Mouse (Mus musculus) lung, postnatal 0 days (tissue): ENCODE measurements at regions not wholly inside any gene's neighbourhood (a gene's known extent, or its start where the extent isn't known, plus 50 kb on each side); places are given as distances from the start of the nearest gene placed in this dataset.

Source experiments
- ATAC-seq: fragments of 200-750 bp; cut with Nextera tagmentation; 2 replicates; pipeline ENCODE4 v1.8.0; 2017; ENCODE audit warnings: moderate library complexity
- DNase-seq: peaks from one replicate; pipeline ENCODE4 v3.0.0-alpha.2; 2016; ENCODE audit warnings: low spot score
- H3K27ac ChIP-seq: fragments of 300-500 bp; sonication (generic); 2 replicates; pipeline ENCODE4 v1.5.1; 2014; ENCODE audit warnings: antibody characterized with exemption, mild to moderate bottlenecking, low read length, mixed read lengths
- H3K27me3 ChIP-seq: fragments of 300-500 bp; sonication (generic); replicated peaks from 2 replicates; pipeline ENCODE4 v1.6.1; 2014; ENCODE audit warnings: low read length, mixed read lengths; ENCODE audit not compliant: insufficient read depth
- H3K36me3 ChIP-seq: fragments of 300-500 bp; sonication (generic); 2 replicates; pipeline ENCODE4 v1.6.1; 2014; ENCODE audit warnings: low read length, mixed read lengths; ENCODE audit not compliant: insufficient read depth
- H3K4me1 ChIP-seq: fragments of 300-500 bp; sonication (generic); 2 replicates; pipeline ENCODE4 v1.6.1; 2014; ENCODE audit warnings: antibody characterized with exemption, low read depth, low read length, mixed read lengths; ENCODE audit not compliant: insufficient read depth
- H3K4me2 ChIP-seq: fragments of 300-500 bp; sonication (generic); replicated peaks from 2 replicates; pipeline ENCODE4 v1.6.1; 2014; ENCODE audit warnings: low read depth, mild to moderate bottlenecking, low read length, moderate library complexity, mixed read lengths
- H3K4me3 ChIP-seq: fragments of 300-500 bp; sonication (generic); 2 replicates; pipeline ENCODE4 v1.5.1; 2014; ENCODE audit warnings: low read depth, low read length
- H3K9ac ChIP-seq: fragments of 300-500 bp; sonication (generic); replicated peaks from 2 replicates; pipeline ENCODE4 v1.6.1; 2014; ENCODE audit warnings: low read depth, mild to moderate bottlenecking
- H3K9me3 ChIP-seq: fragments of 300-500 bp; sonication (generic); 2 replicates; pipeline ENCODE4 v1.6.1; 2016; ENCODE audit warnings: low read length, mixed read lengths
- CTCF ChIP-seq: IDR thresholded peaks from 2 replicates; pipeline ENCODE4 v1.5.1; 2016; ENCODE audit warnings: antibody characterized with exemption, mild to moderate bottlenecking
- EP300 ChIP-seq: IDR thresholded peaks from 2 replicates; pipeline ENCODE4 v1.6.1; 2016; ENCODE audit warnings: antibody characterized with exemption, mild to moderate bottlenecking, control low read depth
- WGBS: fragments of 180-500 bp; shearing (Covaris S2); extraction: QIAGEN DNeasy Blood & Tissue Kit; methylation state at CpG from one replicate; pipeline ENCODE4 v1.1.7; 2014; 5-methylcytosine and 5-hydroxymethylcytosine counted together

GRCm38 (mm10) chr1:164652244-164652643 lies 144.2 kb upstream of the Dpt start:
- H3K36me3 ChIP-seq, result no peaks in the 10 kb centered on the region
- H3K4me1 ChIP-seq, result no peaks in the 10 kb centered on the region
- no peak overlapping the region for H3K27ac ChIP-seq
- 80% methylated on average over 1 of the region's 1 CpGs for WGBS
- DNase-seq, result no peak
- H3K4me2 ChIP-seq, result no peak overlapping the region
- H3K9me3 ChIP-seq, result no peaks in the 10 kb centered on the region
- H3K9ac ChIP-seq, result no peak overlapping the region
- H3K4me3 ChIP-seq, result no peak overlapping the region
- no peaks in the 10 kb centered on the region for H3K27me3 ChIP-seq
- TF ChIP-seq EP300, result no peak
- TF ChIP-seq CTCF, result no peak
- no peak for ATAC-seq

DNA sequence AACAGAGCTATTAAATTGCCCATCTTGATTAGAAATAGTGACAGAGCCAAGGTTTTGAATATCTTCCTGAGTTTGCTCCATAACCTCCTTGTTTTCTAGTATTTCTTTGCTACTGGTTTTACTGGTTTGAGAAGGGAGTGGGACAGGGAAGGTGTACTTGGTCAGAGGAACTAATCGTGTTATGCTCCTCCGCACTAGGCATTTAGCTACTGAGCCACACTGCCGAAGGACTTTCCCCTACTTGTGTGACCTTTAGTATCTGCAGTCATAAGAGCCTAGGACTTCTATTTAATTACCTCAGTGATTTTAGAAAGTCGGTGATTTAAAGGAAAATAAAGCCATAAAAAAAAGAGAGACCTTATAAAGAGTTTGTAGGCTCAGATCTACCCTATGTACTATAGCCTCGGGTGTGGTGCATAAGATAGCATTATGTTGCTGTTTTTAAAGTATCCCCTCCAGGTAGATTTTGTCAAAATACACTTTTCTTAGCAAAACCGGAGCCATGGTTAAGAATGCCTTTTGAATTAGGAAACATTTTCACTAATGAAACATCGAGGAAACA lies 158.5 kb upstream of the Dpt start:
- DNase-seq (no peak), ATAC-seq (no peak)
- no peaks in the 10 kb centered on the region for H3K36me3 ChIP-seq
- WGBS, result 81% methylated on average over 7 of the region's 7 CpGs
- no peak for TF ChIP-seq CTCF
- no peak for TF ChIP-seq EP300
- H3K4me1 ChIP-seq, result no peaks in the 10 kb centered on the region
- H3K27ac ChIP-seq, result no peak overlapping the region
- no peaks in the 10 kb centered on the region for H3K27me3 ChIP-seq
- H3K4me2 ChIP-seq, result no peak overlapping the region
- H3K4me3 ChIP-seq, result no peak overlapping the region
- H3K9me3 ChIP-seq, result no peaks in the 10 kb centered on the region
- no peak overlapping the region for H3K9ac ChIP-seq

DNA sequence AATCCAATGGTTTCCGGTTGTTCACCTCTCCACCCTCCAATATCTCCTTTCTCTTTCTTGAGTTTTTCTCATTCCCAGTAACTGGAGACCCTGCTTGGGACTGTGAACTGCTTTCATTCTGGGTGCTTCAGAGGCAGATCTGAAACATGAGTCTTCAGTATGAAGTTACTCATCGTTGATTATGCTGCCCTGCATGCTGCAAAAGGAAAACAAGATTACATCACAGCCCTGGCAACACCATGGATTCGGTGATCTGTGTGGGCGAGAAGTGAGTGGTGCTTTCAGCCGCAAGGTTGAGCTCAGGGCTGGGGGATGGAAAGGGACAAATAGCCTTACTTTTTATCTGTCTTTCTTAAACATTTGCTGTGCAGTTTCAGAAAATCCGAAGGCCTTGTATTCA lies 164.8 kb upstream of the Dpt start:
- H3K9me3 ChIP-seq, result no peaks in the 10 kb centered on the region
- WGBS, result 69% methylated on average over 6 of the region's 6 CpGs
- no peaks in the 10 kb centered on the region for H3K4me1 ChIP-seq
- ATAC-seq (no peak), DNase-seq (no peak)
- H3K9ac ChIP-seq, result no peak overlapping the region
- no peak overlapping the region for H3K27ac ChIP-seq
- no peaks in the 10 kb centered on the region for H3K36me3 ChIP-seq
- TF ChIP-seq EP300 (no peak), CTCF (no peak)
- H3K4me3 ChIP-seq, result no peak overlapping the region
- no peaks in the 10 kb centered on the region for H3K27me3 ChIP-seq
- no peak overlapping the region for H3K4me2 ChIP-seq

GRCm38 (mm10) chr1:164628840-164629239 lies 167.6 kb upstream of the Dpt start:
- DNase-seq, result peak; percentile 26

GRCm38 (mm10) chr1:164622946-164623345 lies 164.8 kb upstream of the Atp1b1 start:
- H3K4me1 ChIP-seq, result no peaks in the 10 kb centered on the region
- H3K27ac ChIP-seq, result no peak overlapping the region
- no peaks in the 10 kb centered on the region for H3K9me3 ChIP-seq
- ATAC-seq, result no peak
- no peaks in the 10 kb centered on the region for H3K36me3 ChIP-seq
- no peak overlapping the region for H3K4me3 ChIP-seq
- H3K4me2 ChIP-seq, result no peak overlapping the region
- WGBS, result 92% methylated on average over 4 of the region's 4 CpGs
- no peak for TF ChIP-seq CTCF
- TF ChIP-seq EP300, result no peak
- H3K9ac ChIP-seq, result no peak overlapping the region
- no peak for DNase-seq
- no peaks in the 10 kb centered on the region for H3K27me3 ChIP-seq

More at GRCm38 (mm10) chr1:164628840-164629239, 167.6 kb upstream of the Dpt start:
- H3K36me3 ChIP-seq, result no peaks in the 10 kb centered on the region
- ATAC-seq, result no peak
- TF ChIP-seq CTCF (no peak), EP300 (no peak)
- H3K4me1 ChIP-seq, result no peaks in the 10 kb centered on the region
- H3K9me3 ChIP-seq, result no peaks in the 10 kb centered on the region
- no peak overlapping the region for H3K9ac ChIP-seq
- H3K4me2 ChIP-seq, result no peak overlapping the region
- 68% methylated on average over 8 of the region's 8 CpGs for WGBS
- H3K4me3 ChIP-seq, result no peak overlapping the region
- no peaks in the 10 kb centered on the region for H3K27me3 ChIP-seq
- H3K27ac ChIP-seq, result no peak overlapping the region

DNA sequence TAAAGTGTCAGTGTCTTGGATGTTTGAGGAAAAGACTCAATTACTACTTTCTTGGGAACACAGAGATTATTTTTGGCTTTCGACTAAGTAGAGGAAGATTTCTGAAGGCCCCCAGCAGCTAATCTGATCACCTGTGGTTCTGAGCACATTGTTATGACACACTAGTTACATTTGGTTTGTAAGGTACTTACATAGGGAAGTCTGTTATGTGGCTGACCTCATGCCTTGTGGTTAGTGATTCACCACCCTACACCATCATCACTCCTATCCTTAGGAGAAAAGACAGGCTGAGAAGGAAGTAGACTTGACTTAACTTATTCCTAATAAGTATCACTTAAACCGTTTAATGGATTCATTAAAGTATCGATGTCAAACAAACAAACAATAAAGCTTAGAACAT lies 164.3 kb upstream of the Atp1b1 start:
- Histone ChIP-seq H3K27me3 (no peaks in the 10 kb centered on the region), H3K4me1 (no peaks in the 10 kb centered on the region), H3K4me2 (no peak overlapping the region), H3K9me3 (no peaks in the 10 kb centered on the region), H3K36me3 (no peaks in the 10 kb centered on the region), H3K9ac (no peak overlapping the region), H3K27ac (no peak overlapping the region), H3K4me3 (no peak overlapping the region)
- DNase-seq (no peak), ATAC-seq (no peak)
- TF ChIP-seq EP300, result no peak
- no peak for TF ChIP-seq CTCF
- whole genome bisulfite sequencing, result 93% methylated on average over 3 of the region's 3 CpGs

- Histone ChIP-seq H3K4me2 (no peak overlapping the region), H3K4me1 (no peaks in the 10 kb centered on the region), H3K9ac (no peak overlapping the region), H3K4me3 (no peak overlapping the region), H3K36me3 (no peaks in the 10 kb centered on the region), H3K9me3 (no peaks in the 10 kb centered on the region), H3K27ac (no peak overlapping the region), H3K27me3 (no peaks in the 10 kb centered on the region)
- TF ChIP-seq CTCF, result no peak
- TF ChIP-seq EP300, result no peak
- no peak for DNase-seq
- ATAC-seq, result no peak
- 78% methylated on average over 1 of the region's 1 CpGs for WGBS
Measured at GRCm38 (mm10) chr1:164620129-164620528, 162.0 kb upstream of the Atp1b1 start.
